Mouse (Mus musculus) MEL (cell line): ENCODE results near the gene Gng12.

Experiments used
- CHD1 ChIP-seq: IDR thresholded peaks from 2 replicates; pipeline ENCODE4 v1.6.1; 2012; ENCODE audit warnings: low read depth, mild to moderate bottlenecking, inconsistent platforms, low read length, improper control_type of control experiment
- CHD2 ChIP-seq: IDR thresholded peaks from 2 replicates; pipeline ENCODE4 v1.6.1; 2011; ENCODE audit warnings: low read length, improper control_type of control experiment
- CTCF ChIP-seq, 3 experiments: IDR thresholded peaks in 2 of 3; conservative IDR thresholded peaks in 1 of 3; 2 replicates each; pipeline ENCODE4 v1.5.1; 2011 to 2012; ENCODE audit warnings: low read length in 3 of 3, low read depth in 2 of 3, mild to moderate bottlenecking in 2 of 3, improper control_type of control experiment in 1 of 3, inconsistent platforms in 1 of 3, mixed read lengths in 1 of 3, moderate library complexity in 1 of 3; ENCODE audit not compliant: control insufficient read depth in 1 of 3, insufficient read depth in 1 of 3, poor library complexity in 1 of 3, severe bottlenecking in 1 of 3
- EP300 ChIP-seq, 2 experiments: IDR thresholded peaks; 2 replicates each; pipeline ENCODE4 v1.6.1; 2011; ENCODE audit warnings: improper control_type of control experiment in 2 of 2, low read length in 2 of 2, low read depth in 1 of 2, mild to moderate bottlenecking in 1 of 2
- GABPA ChIP-seq: IDR thresholded peaks from 2 replicates; pipeline ENCODE4 v1.6.1; 2012; ENCODE audit warnings: low read depth, mild to moderate bottlenecking, inconsistent platforms, low read length, improper control_type of control experiment, moderate library complexity
- GATA1 ChIP-seq: IDR thresholded peaks from 2 replicates; pipeline ENCODE4 v1.6.1; 2011; ENCODE audit warnings: low read depth, low read length, improper control_type of control experiment
- HCFC1 ChIP-seq: IDR thresholded peaks from 2 replicates; pipeline ENCODE4 v1.6.1; 2012; ENCODE audit warnings: low read depth, mild to moderate bottlenecking, inconsistent platforms, low read length, improper control_type of control experiment, moderate library complexity
- POLR2A ChIP-seq, 2 experiments: IDR thresholded peaks; 2 replicates each; pipeline ENCODE4 v1.6.1; 2011 to 2012; ENCODE audit warnings: low read length in 2 of 2, mild to moderate bottlenecking in 2 of 2, control low read depth in 1 of 2, improper control_type of control experiment in 1 of 2, low read depth in 1 of 2, moderate library complexity in 1 of 2; ENCODE audit not compliant: control insufficient read depth in 1 of 2, insufficient read depth in 1 of 2, poor library complexity in 1 of 2
- TAL1 ChIP-seq: IDR thresholded peaks from 2 replicates; pipeline ENCODE4 v1.6.1; 2012; ENCODE audit warnings: mild to moderate bottlenecking, inconsistent platforms, low read length, moderate library complexity, mixed read lengths
- TCF12 ChIP-seq: IDR thresholded peaks from 2 replicates; pipeline ENCODE4 v1.6.1; 2014; ENCODE audit warnings: low read depth, mild to moderate bottlenecking, inconsistent platforms, low read length, improper control_type of control experiment, moderate library complexity
- ZC3H11A ChIP-seq: IDR thresholded peaks from 2 replicates; pipeline ENCODE4 v1.6.1; 2012; ENCODE audit warnings: low read depth, mild to moderate bottlenecking, inconsistent platforms, low read length, improper control_type of control experiment
- ZNF384 ChIP-seq: IDR thresholded peaks from 2 replicates; pipeline ENCODE4 v1.6.1; 2012; ENCODE audit warnings: low read depth, mild to moderate bottlenecking, inconsistent platforms, low read length, improper control_type of control experiment

- no peak for TF ChIP-seq CHD2
- TF ChIP-seq ZC3H11A, result no peak
- no peak for TF ChIP-seq CHD1
- no peak for TF ChIP-seq CTCF (IDR thresholded peaks at IDR 0.05 in 2 of 3, conservative IDR thresholded peaks at IDR 0.05 in 1 of 3; ENCODE audit: control insufficient read depth in 1 of 3, insufficient read depth in 1 of 3, low read depth in 2 of 3, low read length in 3 of 3, poor library complexity in 1 of 3, severe bottlenecking in 1 of 3)
- TF ChIP-seq TCF12, result peak; percentile 25; the same call in 1 of the 2 replicates
- no peak for TF ChIP-seq GABPA
- TF ChIP-seq EP300 (IDR thresholded peaks at IDR 0.05; ENCODE audit: low read depth in 1 of 2, low read length in 2 of 2), result no peak
- no peak for TF ChIP-seq GATA1
- no peak for TF ChIP-seq POLR2A (IDR thresholded peaks at IDR 0.05; ENCODE audit: control insufficient read depth in 1 of 2, insufficient read depth in 1 of 2, low read depth in 1 of 2, low read length in 2 of 2, poor library complexity in 1 of 2)
- TF ChIP-seq ZNF384, result no peak
- no peak for TF ChIP-seq TAL1
- no peak for TF ChIP-seq HCFC1
These were observed 79.3 kb downstream of the Gng12 start for GRCm38 (mm10) chr6:66975522-66975921.
